Mouse (Mus musculus): ENCODE results near the gene Olfml2b.
A peak's percentile ranks its signal among the peaks of the same experiment; 100 is the strongest.

The Olfml2b gene

DNA sequence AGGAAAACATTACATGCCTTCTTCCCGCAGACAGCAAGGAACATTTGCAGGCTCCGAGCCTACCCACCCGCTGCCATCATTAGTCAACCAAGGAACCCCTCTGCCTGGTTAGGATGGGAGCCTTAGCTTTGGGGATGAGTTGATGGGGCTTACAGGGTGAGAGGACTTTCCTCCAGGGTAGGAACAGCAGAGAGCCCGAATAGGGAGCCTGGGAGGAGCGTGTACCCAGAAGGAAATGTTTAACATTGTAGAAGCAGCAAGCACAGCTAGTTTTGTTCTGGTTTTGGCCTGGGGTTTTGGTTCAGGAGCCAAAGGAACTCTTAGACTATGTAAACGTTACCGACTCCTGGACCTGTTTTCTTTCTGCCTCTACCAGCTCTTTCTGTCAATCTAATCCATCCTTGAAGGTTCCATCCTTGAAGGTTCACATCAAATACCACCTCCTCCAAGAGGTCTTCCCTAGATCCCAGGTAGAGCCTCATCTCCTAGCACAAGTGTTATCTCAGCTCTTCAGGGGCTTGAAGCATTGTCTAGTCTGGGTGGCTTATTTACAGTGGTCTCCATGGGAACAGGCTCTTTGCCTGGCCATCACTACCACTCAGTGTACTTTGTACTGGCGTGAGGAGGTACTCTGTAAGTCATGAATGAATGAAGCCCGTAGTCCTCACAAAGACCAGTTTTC, 2.4 kb downstream of the Olfml2b start:
- DNase-seq, result no peak

DNA sequence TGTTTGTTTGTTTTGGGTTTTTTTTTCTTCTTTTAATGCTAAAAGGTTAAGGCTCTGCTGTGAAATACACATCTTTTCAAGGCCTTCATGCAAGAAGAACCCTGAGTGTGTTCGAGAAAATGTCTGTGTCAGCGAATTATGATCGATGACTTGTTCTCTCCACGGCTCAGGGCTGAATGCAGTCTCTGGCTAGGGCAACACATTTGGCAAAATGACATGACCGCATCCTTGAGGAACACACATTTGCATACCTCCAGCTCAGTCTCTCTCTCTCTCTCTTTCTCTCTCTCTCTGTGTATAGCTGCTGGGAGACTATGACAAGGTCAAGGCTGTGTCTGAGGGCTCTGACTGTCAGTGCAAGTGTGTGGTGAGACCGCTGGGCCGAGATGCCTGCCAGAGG, 3.0 kb downstream of the Olfml2b start:
- DNase-seq, result no peak

DNA sequence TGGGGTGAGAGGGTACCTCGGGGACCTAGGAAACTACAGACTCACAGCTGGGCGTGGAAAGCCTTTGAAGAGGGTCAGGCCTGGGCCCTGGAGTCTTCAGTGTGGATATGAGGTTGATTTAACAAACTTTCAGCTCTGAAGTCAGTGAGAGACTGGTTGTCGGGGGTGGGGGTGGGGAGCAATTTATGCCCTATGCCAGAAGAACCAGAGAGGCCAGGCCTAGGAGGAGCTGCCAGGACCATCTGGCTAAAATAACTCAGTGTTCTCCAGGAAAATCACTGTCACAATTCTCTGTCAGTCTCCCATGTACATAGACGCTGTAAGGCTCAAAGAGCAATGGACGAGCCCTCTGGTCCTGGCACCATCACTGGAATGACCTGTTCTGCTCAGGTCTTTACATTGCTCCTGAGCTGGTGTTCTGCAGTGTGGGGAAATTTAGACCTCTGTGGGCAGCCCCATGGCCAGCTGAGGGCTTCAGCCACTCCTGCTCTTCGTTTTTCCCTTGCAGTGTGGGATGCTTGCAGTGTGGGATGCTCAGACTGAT, 3.7 kb downstream of the Olfml2b start:
- no peak for DNase-seq

DNA sequence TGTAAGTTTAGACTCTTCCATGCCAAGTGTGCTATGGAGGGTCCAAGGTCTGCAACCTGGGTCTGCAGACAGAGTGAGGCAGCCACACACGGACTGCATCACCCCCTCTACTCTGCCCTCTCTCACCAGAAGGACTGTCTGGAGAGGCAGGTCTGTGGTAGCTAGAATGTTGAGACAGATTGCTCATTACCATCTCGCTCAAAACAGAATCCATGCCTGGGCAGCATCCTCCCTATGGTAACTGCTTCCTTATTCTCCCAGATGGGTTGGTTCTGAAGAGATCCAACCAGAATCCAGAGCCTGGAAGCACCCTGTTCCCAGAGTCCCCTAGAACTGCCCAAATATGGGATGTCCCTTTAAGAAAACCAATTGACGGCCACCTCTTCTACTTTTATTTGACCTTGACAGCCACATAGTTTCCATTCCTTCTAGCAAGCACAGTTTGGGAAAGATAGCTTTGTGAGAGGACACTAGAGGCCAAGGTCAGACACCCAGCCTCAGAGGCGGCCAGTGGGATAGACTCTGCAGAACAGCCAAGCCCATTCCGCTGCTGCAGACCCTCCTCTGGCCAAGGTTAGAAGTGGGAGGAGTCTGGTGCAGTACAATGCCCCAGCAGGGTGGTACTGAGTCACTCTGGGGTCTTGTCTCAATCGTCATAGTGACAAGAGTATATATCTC, 6.9 kb downstream of the Olfml2b start:
- no peak for DNase-seq

DNA sequence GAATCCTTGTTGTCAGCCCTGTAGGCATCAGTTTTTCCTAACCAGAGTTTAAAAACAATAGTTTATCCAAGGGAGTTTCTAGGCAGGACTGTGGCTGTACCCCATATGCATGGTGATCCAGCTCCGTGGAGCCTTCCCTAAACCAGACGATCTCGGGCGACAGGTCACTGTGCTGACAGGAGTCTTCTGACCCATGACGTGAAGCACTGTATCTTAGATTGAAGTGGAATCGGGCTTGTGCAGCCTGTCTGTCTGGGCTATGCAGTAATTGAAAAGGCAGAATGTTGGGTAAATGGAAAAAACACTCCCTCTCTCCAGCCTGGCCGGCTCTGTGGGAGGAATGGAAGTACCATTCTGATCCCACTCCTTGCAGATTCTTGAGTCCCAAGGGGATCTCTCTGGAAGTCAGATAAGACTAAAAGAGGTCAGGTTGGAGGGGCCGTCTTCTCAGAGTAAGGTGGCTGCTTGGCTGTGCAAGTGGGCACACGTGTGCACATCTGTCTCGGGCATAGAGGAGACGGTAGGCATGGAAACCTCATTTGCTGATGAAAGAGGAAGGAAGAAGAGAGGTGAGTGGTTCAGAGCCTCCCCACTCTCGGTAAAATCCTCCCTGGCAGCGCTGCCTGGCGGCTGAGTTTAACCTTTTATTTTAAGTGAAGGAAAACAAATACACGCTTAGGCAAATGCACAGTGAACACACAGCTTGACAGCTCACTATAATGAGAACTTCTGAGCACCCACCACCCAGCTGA, 7.8 kb downstream of the Olfml2b start:
- no peak for DNase-seq

DNA sequence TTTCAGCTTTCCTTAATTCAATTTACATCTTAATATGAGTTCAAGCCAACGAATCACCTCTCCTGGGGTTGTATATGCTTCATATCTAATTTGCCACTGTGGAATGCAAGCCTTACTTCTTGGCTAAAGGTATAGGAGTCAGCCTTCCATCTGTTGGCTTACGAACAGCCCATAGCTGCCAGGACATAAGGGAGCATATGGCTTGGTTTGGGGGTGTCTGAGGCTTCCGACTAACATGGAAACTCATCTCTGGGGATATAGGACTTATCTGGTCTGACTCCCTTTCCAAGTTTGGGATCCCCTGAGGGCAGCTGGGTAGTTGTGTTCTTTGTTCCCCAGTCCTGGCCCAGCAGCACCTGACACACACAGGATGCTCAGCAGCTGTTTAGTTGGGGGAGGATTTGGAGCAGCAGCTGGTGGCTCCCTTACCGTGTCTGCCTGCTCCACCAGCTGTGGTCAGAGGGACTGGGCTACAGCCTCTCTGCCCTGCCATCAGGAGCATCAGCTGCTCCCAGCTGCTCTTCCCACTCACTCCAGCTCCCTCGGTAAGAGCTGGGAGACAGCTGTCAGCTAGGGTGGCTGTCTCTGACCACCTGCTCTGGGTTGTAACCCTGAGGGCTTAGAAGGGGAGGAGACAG, 11.1 kb downstream of the Olfml2b start:
- peak in 1 of 2 experiments; percentile 69 for DNase-seq

DNA sequence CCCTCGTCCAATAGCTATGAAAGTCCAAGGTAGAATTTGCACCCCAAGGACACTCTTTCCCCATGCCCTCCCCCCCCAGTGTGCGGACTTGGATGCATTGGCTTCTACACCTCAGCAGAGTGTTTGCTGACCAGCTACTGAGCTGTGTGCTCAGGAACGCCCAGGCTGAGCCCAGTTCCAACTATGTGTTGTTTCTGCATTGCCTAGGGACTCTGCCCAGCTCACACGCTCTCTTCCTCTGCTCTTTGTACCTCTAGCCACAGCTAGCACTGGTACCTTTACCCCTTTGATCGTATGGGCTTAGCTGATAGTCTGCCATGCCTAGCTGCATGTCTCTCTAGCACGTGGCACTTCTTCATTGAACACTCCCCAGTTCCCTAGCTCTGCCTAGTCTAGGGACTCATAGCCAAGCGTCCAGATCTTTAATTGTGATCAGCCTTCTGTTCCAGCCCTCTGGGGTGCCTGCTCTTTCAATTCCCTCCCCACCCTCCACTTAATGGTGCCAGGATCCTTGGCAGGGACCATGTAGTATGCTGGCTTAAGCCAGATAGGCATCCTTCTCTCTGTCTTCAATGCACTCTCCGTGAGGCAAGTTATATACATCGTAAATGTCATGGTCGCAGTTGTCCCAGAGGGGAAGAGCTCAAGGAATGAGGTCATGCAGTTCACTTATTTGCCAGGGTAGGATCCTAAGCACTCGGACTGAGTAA, 12.3 kb downstream of the Olfml2b start:
- DNase-seq, result no peak

DNA sequence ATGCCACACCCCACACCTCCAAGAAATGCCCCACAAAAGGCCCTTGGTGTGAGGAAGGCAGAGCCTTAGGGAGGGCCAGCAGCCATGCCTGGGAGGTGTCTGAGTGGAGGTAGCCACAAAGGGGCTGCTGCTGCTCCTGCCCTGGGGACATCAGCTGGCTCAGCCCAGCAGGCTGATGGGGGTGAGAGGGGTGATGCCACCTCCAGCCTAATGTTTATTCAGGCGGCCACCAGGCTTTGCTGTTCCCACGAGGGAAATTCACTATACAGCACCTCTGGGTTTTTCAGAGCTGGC, 12.8 kb downstream of the Olfml2b start:
- DNase-seq, result no peak

DNA sequence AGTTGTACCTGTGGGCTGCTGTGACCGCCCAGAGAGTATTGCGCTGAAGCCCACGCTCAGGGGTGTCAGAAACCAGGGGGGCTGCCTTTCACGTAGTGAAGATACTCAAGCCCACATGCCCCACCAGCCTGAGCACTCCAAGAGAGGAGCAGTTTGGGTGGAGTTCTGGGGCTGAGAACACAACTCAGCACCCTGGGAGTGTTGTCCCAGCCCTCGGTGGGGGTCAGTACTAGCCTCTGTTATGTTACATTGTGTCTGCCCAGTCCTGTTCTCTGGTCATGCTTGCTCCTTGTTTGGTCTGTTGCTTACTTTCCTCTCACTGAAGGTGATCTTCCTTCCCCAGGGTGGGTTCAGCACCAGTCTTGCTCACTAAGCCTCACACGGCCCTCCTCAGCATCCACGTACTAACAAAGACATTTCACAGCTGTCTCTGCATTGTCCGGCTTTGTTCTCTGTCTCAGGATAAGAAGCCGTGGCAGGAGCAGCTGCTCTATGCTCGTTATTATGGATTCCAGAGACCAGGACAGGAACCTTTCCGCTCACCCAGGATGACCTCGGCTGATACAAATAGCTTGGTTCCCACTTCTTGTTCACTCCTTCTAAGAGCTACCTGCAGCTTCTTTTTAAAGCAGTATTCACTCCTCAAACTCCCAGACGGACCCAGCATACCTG, 13.4 kb downstream of the Olfml2b start:
- DNase-seq, result no peak

DNA sequence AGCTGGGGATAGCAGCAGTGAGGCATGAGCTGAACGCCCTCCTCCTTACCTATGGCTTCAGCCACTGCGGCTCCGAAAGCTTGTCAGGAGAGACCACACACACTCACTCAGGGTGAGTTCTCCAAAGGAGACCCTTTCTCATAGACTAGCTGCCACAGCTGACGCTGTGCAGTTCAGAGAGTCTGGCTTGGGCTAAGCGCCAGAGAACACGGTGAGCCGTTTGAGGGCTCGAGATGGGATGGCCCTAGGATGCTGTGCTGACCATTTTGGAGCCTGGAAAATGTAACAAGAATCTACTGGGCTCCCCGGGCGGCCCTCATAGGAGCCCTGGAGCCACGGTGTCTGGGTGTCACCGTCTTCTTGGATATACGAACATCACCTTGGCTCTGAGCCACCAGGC, 14.9 kb downstream of the Olfml2b start:
- no peak for DNase-seq

DNA sequence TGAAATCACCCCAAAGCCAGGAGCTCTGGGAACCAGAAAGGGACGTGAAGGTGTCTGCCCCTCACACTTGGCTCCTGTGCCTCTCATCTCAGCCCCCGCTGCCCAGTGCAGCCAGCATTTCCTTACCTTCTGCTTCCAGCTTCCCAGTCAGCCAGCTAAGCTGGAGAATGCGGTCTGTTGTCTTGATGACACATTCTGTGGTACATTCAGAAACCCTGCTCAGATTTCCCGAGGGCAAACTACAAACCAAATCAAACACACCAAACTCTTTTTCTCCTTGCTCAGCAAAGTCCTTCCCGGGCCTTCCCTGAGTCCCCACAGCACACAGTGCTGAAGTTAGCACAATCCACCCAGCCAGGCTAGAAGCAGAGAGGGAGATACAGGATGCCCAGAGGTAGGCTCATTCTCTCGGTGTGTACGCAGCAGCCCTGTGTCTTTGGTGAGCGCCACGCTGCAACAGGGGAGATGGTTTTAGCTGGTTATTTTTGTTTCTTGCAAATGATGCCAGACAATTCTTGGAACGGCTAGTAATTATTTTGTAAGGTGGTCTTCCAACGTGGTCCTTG, 20.4 kb downstream of the Olfml2b start:
- no peak for DNase-seq

DNA sequence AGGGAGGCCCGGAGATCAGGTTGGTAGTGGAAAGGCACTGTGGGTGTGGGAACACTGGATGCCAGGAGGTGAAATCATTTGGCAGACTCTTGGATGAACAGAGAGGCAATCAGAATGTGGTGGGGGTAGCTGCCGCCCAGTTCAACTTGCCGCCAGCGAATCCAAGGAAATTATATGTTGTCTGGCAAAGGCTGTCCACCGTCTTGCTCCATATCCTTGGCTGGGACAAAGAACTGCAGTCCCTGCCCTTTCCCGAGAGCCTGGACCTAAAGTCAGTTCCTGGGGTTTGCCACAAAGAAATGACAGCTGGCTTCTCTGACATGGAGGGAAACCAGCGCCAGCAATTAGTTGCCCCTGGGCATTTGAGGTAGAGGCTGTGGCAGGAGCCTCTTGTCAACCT, 20.9 kb downstream of the Olfml2b start:
- no peak for DNase-seq

DNA sequence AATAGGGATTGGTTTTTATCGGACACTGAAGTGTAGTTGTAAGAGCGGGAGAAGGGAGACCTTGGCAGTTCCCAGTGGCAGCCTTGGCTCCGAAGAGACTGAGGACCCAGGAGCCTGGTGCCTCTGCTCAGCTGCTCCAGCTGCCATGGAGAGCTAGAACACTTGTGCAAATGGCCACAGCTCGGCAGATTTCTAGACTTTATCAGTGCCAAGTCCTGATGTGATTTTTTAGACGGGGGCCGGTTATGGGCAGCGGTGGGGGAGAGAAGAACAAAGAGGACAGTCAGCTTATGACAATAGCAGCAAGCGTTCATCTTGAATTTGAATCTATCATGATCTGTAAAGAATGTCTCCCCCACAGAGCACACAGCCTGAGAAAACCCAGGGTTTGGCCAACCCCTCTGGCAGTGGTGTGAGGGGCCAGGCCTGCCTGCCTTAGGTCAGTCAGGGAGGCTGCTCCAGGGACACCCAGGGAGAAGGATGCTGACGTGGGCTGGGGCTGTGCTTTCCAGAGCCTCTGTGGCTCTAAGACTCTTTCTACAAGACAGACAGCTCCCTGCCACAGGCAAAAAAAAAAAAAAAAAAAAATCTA, 29.9 kb downstream of the Olfml2b start:
- peak; percentile 13 to 45 for DNase-seq

DNA sequence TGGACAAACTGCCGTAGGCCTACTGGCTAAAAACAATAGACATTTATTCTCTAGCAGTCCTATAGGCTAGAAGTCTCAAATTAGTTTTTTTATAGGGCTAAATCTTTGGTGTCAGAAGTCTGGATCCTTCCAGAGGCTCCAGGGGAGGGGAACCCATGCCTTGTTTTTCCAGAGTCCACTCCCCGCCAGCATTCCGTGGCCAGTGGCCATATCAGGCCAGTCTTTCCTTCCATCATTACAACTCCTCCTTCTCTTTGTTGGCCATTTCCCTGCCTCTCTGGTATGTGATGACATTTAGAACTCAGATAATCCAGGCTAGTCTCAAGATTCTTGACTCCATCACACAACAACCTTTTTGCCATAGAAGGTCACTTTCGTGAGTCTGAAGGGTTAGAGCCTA, 33.3 kb downstream of the Olfml2b start:
- DNase-seq, result no peak

DNA sequence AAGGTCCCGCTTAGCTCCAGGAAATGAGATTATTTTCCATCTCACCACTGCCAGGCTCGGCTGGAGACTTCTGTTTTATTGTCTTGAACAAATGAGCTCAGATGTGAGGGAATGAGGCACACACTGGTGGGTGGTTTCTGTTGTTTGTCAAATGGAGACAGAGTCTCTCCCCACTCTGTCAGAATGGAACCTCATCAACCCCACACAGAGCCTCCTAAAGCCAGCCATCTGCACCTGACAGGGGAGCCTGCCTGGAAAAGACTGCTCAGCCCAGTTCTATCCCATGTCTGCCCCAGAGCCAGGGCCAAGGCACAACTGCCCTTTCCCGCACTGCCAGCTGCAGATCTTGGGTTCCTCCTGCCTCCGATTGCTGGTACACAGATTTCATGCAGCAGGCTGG, 34.5 kb downstream of the Olfml2b start:
- DNase-seq, result no peak

DNA sequence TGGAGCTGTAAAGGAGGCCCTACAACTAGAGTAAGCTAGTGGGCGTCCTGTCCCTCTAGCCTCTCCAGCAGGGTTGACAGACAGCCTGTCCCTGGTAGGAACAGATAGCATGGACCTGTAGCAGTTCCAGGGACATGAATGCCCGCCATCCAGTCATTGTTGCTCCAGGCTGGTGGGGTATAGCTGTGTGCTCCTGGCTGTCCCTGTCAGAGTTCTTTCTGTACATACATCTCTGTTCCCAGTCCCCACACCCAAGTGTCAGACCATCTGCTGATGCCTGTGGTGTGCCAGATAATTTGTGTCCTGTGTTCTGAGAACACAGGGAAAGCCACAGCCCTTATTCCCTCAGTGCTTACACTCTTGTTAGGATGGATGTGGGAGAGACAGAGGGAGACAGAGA, 35.3 kb downstream of the Olfml2b start:
- no peak for DNase-seq

DNA sequence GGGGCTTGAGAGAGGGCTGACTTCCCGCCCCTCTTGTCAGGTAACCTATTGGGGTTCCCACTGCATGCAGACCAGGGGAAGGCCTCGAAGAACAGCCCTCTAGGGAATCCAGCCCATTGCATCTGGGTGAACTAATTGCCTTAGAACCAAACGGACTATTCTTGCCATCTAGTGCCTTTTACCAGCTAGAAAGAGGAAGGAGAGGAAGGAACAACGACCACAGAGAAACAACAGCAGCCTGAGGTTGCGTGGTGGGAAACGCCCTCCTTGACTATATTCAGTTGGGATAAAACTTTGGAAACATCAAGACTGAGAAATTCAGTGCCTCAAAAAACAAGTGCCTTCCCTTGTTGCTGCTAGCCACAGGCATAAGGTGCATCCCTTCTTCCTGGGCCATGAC, 39.5 kb downstream of the Olfml2b start:
- DNase-seq, result no peak

DNA sequence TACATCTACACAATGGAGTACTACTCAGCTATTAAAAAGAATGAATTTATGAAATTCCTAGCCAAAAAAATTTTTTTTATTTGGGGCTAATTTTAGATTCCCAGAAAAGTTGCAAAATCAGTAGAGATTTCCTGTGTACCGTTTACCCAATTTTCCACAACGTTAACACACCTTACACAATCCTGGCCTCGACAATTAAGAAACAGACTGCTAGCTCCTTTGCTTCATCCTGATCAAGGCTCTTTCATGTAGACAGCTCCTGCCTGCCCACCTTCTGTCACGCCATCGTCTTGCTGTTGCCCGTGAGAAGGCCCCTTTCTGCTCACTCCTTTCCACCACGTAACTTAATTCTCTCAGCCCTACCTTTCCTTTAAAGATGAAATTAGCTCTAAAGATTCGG, 45.4 kb downstream of the Olfml2b start:
- no peak for DNase-seq

DNA sequence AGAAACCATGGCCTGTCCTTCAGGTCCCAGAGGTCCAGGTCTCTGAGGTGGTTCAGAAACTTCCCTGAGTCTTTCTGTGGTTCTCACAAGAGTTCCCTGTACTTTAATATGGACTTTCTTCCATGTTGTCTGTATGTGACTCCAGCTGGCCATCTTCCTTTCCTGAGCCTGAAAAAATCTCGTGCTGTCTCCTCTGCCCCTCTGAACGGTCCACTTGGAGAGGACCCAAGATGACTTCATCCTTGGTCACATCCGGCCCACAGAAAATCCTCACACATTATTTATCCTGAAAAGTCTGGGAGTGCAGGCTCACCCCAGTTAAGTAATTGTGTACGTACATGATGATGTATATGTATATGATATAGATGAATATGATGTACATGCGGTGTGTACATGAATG, 47.0 kb downstream of the Olfml2b start:
- peak in 1 of 2 experiments; percentile 39 for DNase-seq

DNA sequence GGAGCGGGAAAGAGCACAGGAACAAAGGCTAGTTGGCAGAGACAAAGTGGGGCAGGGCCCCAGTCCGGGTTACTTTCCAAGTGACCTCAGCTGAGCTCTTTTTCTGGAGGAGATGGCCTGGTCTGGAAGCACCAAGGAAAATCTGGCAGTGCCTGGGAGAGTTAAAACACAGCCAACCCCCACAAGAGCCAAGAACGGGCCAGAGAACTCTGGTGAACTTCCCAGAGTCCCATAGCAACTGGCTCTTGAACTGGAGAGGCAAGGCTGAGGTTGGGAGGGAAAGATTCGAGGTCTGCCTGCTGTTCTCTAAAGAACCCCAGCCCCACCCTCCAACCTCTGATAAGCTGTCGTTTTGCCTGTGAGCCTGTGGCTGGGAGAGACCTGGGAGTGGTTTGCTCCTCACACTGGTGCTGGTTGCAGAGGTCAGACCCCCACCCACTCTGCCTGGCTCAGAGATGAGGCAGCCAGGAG, 50.5 kb downstream of the Olfml2b start:
- no peak for DNase-seq

DNA sequence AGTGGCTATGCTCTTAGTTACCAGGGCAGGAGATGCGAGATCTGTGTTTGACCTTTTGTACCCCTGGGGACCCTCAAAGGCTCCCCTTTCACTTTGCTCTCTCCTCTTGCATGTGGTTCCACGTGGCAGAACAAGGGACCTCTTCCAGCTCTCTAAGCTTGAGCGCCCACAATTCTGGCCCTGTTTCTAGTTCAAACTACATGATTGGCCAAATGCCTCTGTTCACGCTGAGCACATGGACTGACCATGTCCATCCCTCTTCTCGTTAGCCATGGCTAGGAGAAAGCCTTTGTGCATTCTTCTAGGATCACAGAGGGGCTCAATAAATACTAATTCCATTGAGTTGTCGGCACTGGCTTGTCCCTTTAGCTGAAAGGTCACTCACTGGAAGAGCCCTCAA, 51.0 kb downstream of the Olfml2b start:
- DNase-seq, result no peak

Measured in lung, postnatal 4 days (tissue).